29 mouse cellular contexts compared by ENCODE assay signal in the genomic region with DNA sequence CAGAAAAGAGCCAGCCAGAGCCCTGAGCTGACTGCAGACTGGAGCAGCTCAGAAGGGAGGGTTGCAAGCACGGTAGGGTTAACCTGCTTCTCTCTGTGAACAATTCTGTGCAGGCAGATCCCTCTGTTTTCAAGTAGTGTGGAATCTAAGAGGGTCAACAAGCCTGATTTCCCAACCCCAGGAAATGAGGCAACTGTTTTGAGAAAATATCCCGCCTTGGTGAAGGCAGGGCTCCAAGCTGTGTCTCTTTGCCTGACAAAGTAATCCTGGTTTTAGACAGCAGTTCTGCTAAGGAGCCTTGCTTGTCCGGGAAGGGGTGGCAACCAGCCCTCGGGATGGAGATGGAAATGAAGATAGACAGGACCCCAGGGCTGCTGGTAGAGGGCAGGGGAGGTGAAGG. TPM values are rescaled to one million over a fixed set of nuclear protein-coding genes. Genes with fewer than 3 reads are reported as not detected.
DNase-seq lines count a peak whose midpoint lies in the region; ATAC-seq lines count a peak whose summit lies in the region.
"Had no signal": no experiment of that assay in that cellular context is flagged by ENCODE, and none has a peak within 500 bp of the region (broad histone marks: within the 10 kb centered on the region; RNA-seq: fewer than 3 reads in every experiment).

No protein-coding gene starts in this region.

- peak; percentile 30 to 31 for DNase-seq in heart, adult 18-20 months
- peak; percentile 44 for DNase-seq in midbrain, embryonic 11.5 days (ENCODE audit: low spot score, missing footprints)
- DNase-seq in lung, postnatal 36 days = peak; percentile 86
- no peak for DNase-seq in cerebellum, adult 9-10 months
- DNase-seq in frontal cortex, postnatal 14 days (ENCODE audit: low spot score in 2 of 2) = no peak
- DNase-seq: adrenal gland, postnatal 10 days; cerebellum, adult 8-10 months; cerebellum, postnatal 36 days; kidney, adult 2 months; kidney, postnatal 36 days; left cerebral cortex, postnatal 4 days; right cerebral cortex, postnatal 25 days; thymus, postnatal 4 days had no signal

- H3K4me2 ChIP-seq in heart, embryonic 12.5 days = no peak overlapping the region
- H3K4me2 ChIP-seq in midbrain, embryonic 11.5 days = no peak overlapping the region
- H3K4me2 ChIP-seq in midbrain, embryonic 15.5 days = no peak overlapping the region
- no peak overlapping the region for H3K4me2 ChIP-seq in lung, embryonic 16.5 days (ENCODE audit: low read depth, low read length)

- H3K36me3 ChIP-seq in heart, embryonic 12.5 days = no peaks in the 10 kb centered on the region
- no peaks in the 10 kb centered on the region for H3K36me3 ChIP-seq in midbrain, embryonic 11.5 days (ENCODE audit: control insufficient read depth, insufficient read depth, low read length)
- no peaks in the 10 kb centered on the region for H3K36me3 ChIP-seq in midbrain, embryonic 15.5 days (replicated peaks)
- H3K36me3 ChIP-seq in lung, embryonic 16.5 days (ENCODE audit: control insufficient read depth, insufficient read depth, low read length) = no peaks in the 10 kb centered on the region
- H3K36me3 ChIP-seq: G1E had no signal

- ATAC-seq in heart, embryonic 12.5 days (ENCODE audit: insufficient number of reproducible peaks, low FRiP score) = no peak
- no peak for ATAC-seq in midbrain, embryonic 11.5 days (ENCODE audit: low FRiP score)
- ATAC-seq in midbrain, embryonic 15.5 days (replicated peaks) = no peak
- peak; percentile 36; the same call in 1 of the 2 replicates for ATAC-seq in lung, embryonic 16.5 days (ENCODE audit: low read depth)
- ATAC-seq: forebrain, embryonic 16.5 days; hindbrain, embryonic 16.5 days; midbrain, embryonic 16.5 days had no signal

- no peak overlapping the region for H3K27ac ChIP-seq in heart, embryonic 12.5 days (ENCODE audit: poor library complexity, severe bottlenecking)
- H3K27ac ChIP-seq in midbrain, embryonic 11.5 days (ENCODE audit: low read depth, low read length) = no peak overlapping the region
- H3K27ac ChIP-seq in midbrain, embryonic 15.5 days = no peak overlapping the region
- no peak overlapping the region for H3K27ac ChIP-seq in lung, embryonic 16.5 days (ENCODE audit: low read length)
- H3K27ac ChIP-seq: layer of hippocampus, adult 2 months; liver, embryonic 14.5 days; stomach, postnatal 0 days had no signal

- WGBS in heart, embryonic 12.5 days = 65% methylated on average over 4 of the region's 4 CpGs
- 67% methylated on average over 4 of the region's 4 CpGs for WGBS in midbrain, embryonic 11.5 days
- 67% methylated on average over 4 of the region's 4 CpGs for WGBS in midbrain, embryonic 15.5 days
- 34% methylated on average over 4 of the region's 4 CpGs for WGBS in lung, embryonic 16.5 days

- peaks cover 15% of the 10 kb centered on the region for H3K4me1 ChIP-seq in heart, embryonic 12.5 days (replicated peaks)
- H3K4me1 ChIP-seq in midbrain, embryonic 11.5 days (ENCODE audit: control insufficient read depth, insufficient read depth, low read length) = no peaks in the 10 kb centered on the region
- no peaks in the 10 kb centered on the region for H3K4me1 ChIP-seq in midbrain, embryonic 15.5 days
- no peaks in the 10 kb centered on the region for H3K4me1 ChIP-seq in lung, embryonic 16.5 days (replicated peaks; ENCODE audit: control insufficient read depth, insufficient read depth, low read length)

- H3K9ac ChIP-seq in heart, embryonic 12.5 days = no peak overlapping the region
- H3K9ac ChIP-seq in midbrain, embryonic 11.5 days (ENCODE audit: low read length) = no peak overlapping the region
- H3K9ac ChIP-seq in midbrain, embryonic 15.5 days = no peak overlapping the region
- no peak overlapping the region for H3K9ac ChIP-seq in lung, embryonic 16.5 days (ENCODE audit: low read length)
- H3K9ac ChIP-seq: liver, embryonic 14.5 days had no signal

- no peaks in the 10 kb centered on the region for H3K9me3 ChIP-seq in heart, embryonic 12.5 days (replicated peaks)
- no peaks in the 10 kb centered on the region for H3K9me3 ChIP-seq in midbrain, embryonic 11.5 days (ENCODE audit: control insufficient read depth, low read length)
- no peaks in the 10 kb centered on the region for H3K9me3 ChIP-seq in midbrain, embryonic 15.5 days
- 0 out of 2 replicates have a peak, but pooled peaks cover 3% of the 10 kb centered on the region for H3K9me3 ChIP-seq in lung, embryonic 16.5 days (ENCODE audit: control insufficient read depth, low read length)
- H3K9me3 ChIP-seq: G1E had no signal

- H3K27me3 ChIP-seq in heart, embryonic 12.5 days (replicated peaks) = 0 out of 2 replicates have a peak, but pooled peaks cover 3% of the 10 kb centered on the region
- no peaks in the 10 kb centered on the region; the same call in 1 of the 2 replicates for H3K27me3 ChIP-seq in midbrain, embryonic 11.5 days (ENCODE audit: control insufficient read depth, insufficient read depth, low read length)
- no peaks in the 10 kb centered on the region for H3K27me3 ChIP-seq in midbrain, embryonic 15.5 days (replicated peaks)
- no peaks in the 10 kb centered on the region for H3K27me3 ChIP-seq in lung, embryonic 16.5 days (ENCODE audit: control insufficient read depth, insufficient read depth, low read depth, low read length)

- H3K4me3 ChIP-seq in heart, embryonic 12.5 days = no peak overlapping the region
- H3K4me3 ChIP-seq in midbrain, embryonic 11.5 days (ENCODE audit: low read depth, low read length) = no peak overlapping the region
- no peak overlapping the region for H3K4me3 ChIP-seq in midbrain, embryonic 15.5 days
- no peak overlapping the region for H3K4me3 ChIP-seq in lung, embryonic 16.5 days (ENCODE audit: low read length)
- H3K4me3 ChIP-seq: layer of hippocampus, adult 2 months had no signal

RNA-seq across cellular contexts. Expression of a gene that starts 17.5 kb away (rescaled TPM):
- total RNA-seq in heart, adult 18-20 months (2021) = 1 to 10 TPM in 1 of 2 experiments, under 1 TPM in 1; 0.42 to 1.0 TPM
- 1.2 and 1.3 TPM in 2 replicates for polyA plus RNA-seq in heart, embryonic 12.5 days (2016; fragmentation: Nextera tagmentation; extraction: Ambion mirVana)
- polyA plus RNA-seq in midbrain, embryonic 11.5 days (2014; fragmentation: Nextera tagmentation; extraction: Ambion mirVana) = 1.8 and 2.2 TPM in 2 replicates
- polyA plus RNA-seq in midbrain, embryonic 15.5 days (2015; fragmentation: Nextera tagmentation; extraction: Ambion mirVana) = 1.5 and 3.3 TPM in 2 replicates
- 1.2 and 2.0 TPM in 2 replicates for polyA plus RNA-seq in lung, embryonic 16.5 days (2015; fragmentation: Nextera tagmentation; extraction: Ambion mirVana)
- total RNA-seq: G1E had no signal
- polyA plus RNA-seq: G1E had no signal

RNA-seq across cellular contexts. Expression of a gene that starts 28.8 kb away (rescaled TPM):
- not detected for total RNA-seq in heart, adult 18-20 months (2021)
- polyA plus RNA-seq in heart, embryonic 12.5 days (2016; fragmentation: Nextera tagmentation; extraction: Ambion mirVana) = 0.39 and 0.54 TPM in 2 replicates
- 0.12 and 0.22 TPM in 2 replicates for polyA plus RNA-seq in midbrain, embryonic 11.5 days (2014; fragmentation: Nextera tagmentation; extraction: Ambion mirVana)
- polyA plus RNA-seq in midbrain, embryonic 15.5 days (2015; fragmentation: Nextera tagmentation; extraction: Ambion mirVana) = 0.13 and 0.19 TPM in 2 replicates
- polyA plus RNA-seq in lung, embryonic 16.5 days (2015; fragmentation: Nextera tagmentation; extraction: Ambion mirVana) = 1.3 and 2.5 TPM in 2 replicates
- total RNA-seq: heart, postnatal 25 days; layer of hippocampus, adult 2 months; neutrophil, adult 5-6 weeks had no signal
- polyA plus RNA-seq: forebrain, embryonic 16.5 days; G1E; intestine, embryonic 14.5 days had no signal

RNA-seq across cellular contexts. Expression of a gene that starts 53.4 kb away (rescaled TPM):
- not detected for total RNA-seq in heart, adult 18-20 months (2021)
- 0.32 and 0.49 TPM in 2 replicates for polyA plus RNA-seq in heart, embryonic 12.5 days (2016; fragmentation: Nextera tagmentation; extraction: Ambion mirVana)
- not detected in 2 replicates for polyA plus RNA-seq in midbrain, embryonic 11.5 days (2014; fragmentation: Nextera tagmentation; extraction: Ambion mirVana)
- 0.09 and 0.10 TPM in 2 replicates for polyA plus RNA-seq in midbrain, embryonic 15.5 days (2015; fragmentation: Nextera tagmentation; extraction: Ambion mirVana)
- polyA plus RNA-seq in lung, embryonic 16.5 days (2015; fragmentation: Nextera tagmentation; extraction: Ambion mirVana) = 0.09 and 0.24 TPM in 2 replicates
- total RNA-seq: G1E; gastrocnemius, adult 8-10 months; heart, postnatal 25 days had no signal
- polyA plus RNA-seq: embryonic facial prominence, embryonic 11.5 days; forebrain, embryonic 16.5 days; G1E; hindbrain, embryonic 11.5 days; intestine, embryonic 14.5 days; kidney, adult 2 months had no signal

Comparison
In these comparisons a context has a peak if more than half of its experiments do, and no peak if none do; other contexts are left out.
1. DNase-seq: peak in heart, adult 18-20 months (2 of 2), midbrain, embryonic 11.5 days (single experiment) and lung, postnatal 36 days (single experiment); none in cerebellum, adult 9-10 months (single experiment) and frontal cortex, postnatal 14 days (0 of 2).